ENCODE assay signal across 32 mouse cellular contexts in the genomic region with DNA sequence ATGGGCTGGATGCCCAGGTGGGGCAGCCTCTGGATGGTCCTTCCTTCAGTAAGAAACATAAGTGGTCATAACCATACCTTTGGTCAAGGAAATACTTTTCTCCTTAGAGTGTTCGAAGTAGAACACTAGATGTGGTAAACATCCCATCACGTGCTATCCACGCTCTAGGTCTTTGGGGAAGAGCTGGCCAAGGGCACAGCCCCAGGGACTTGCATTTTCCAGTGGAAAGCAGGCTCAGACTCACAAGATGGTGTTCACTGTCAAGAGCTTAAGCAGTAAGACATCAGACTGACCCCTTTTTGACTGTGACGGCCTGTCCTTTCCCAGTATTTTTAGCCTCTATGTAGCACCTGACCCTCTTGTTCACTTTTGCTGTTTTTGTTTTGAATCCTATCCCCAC.
"Had no signal": no experiment of that assay in that cellular context is flagged by ENCODE, and none has a peak within 500 bp of the region (broad histone marks: within the 10 kb centered on the region; RNA-seq: fewer than 3 reads in every experiment).

No protein-coding gene starts in this region.

- ATAC-seq: liver, embryonic 12.5 days; liver, postnatal 0 days; lung, postnatal 0 days; midbrain, embryonic 13.5 days; midbrain, embryonic 15.5 days; midbrain, embryonic 16.5 days had no signal

- H3K27me3 ChIP-seq: limb, embryonic 12.5 days; limb, embryonic 13.5 days; limb, embryonic 15.5 days; liver, embryonic 12.5 days; liver, embryonic 13.5 days; liver, embryonic 15.5 days; lung, embryonic 15.5 days; megakaryocyte, embryonic 14.5 days; midbrain, embryonic 12.5 days; midbrain, embryonic 13.5 days; midbrain, embryonic 15.5 days; neural tube, embryonic 12.5 days had no signal

- H3K4me1 ChIP-seq: limb, embryonic 10.5 days; limb, embryonic 12.5 days; limb, embryonic 13.5 days; limb, embryonic 15.5 days; liver, embryonic 12.5 days; liver, embryonic 13.5 days; lung, embryonic 15.5 days; midbrain, embryonic 10.5 days; midbrain, embryonic 12.5 days; midbrain, embryonic 13.5 days; midbrain, embryonic 15.5 days; neural tube, embryonic 12.5 days had no signal

- H3K9me3 ChIP-seq: limb, embryonic 10.5 days; limb, embryonic 12.5 days; limb, embryonic 13.5 days; limb, embryonic 15.5 days; liver, embryonic 12.5 days; liver, embryonic 13.5 days; liver, embryonic 15.5 days; lung, embryonic 15.5 days; megakaryocyte, embryonic 14.5 days; midbrain, embryonic 10.5 days; midbrain, embryonic 12.5 days; midbrain, embryonic 13.5 days; midbrain, embryonic 15.5 days; neural tube, embryonic 12.5 days had no signal

- DNase-seq: left cerebral cortex, postnatal 4 days; liver; liver, embryonic 13.5 days; liver, postnatal 0 days; lung, adult 18-20 months; lung, adult 2 months; lung, embryonic 14.5 days; lung, postnatal 10 days; lung, postnatal 14 days; lung, postnatal 36 days; lung, postnatal 4 days; midbrain, embryonic 14.5 days had no signal

- H3K4me3 ChIP-seq: limb, embryonic 10.5 days; limb, embryonic 12.5 days; limb, embryonic 13.5 days; limb, embryonic 15.5 days; liver, embryonic 12.5 days; liver, embryonic 13.5 days; liver, embryonic 15.5 days; lung, embryonic 15.5 days; megakaryocyte, embryonic 14.5 days; midbrain, embryonic 10.5 days; midbrain, embryonic 12.5 days; midbrain, embryonic 13.5 days; midbrain, embryonic 15.5 days; myocyte; neural tube, embryonic 12.5 days had no signal

- H3K9ac ChIP-seq: limb, embryonic 12.5 days; limb, embryonic 13.5 days; limb, embryonic 15.5 days; liver, embryonic 12.5 days; liver, embryonic 13.5 days; liver, embryonic 14.5 days; liver, embryonic 15.5 days; liver, postnatal 0 days; lung, embryonic 14.5 days; lung, embryonic 15.5 days; midbrain, embryonic 12.5 days; midbrain, embryonic 13.5 days; midbrain, embryonic 15.5 days; neural tube, embryonic 12.5 days had no signal

- H3K36me3 ChIP-seq: limb, embryonic 10.5 days; limb, embryonic 12.5 days; limb, embryonic 13.5 days; limb, embryonic 15.5 days; liver, embryonic 12.5 days; liver, embryonic 13.5 days; liver, embryonic 15.5 days; lung, embryonic 15.5 days; midbrain, embryonic 10.5 days; midbrain, embryonic 12.5 days; midbrain, embryonic 13.5 days; midbrain, embryonic 15.5 days; neural tube, embryonic 12.5 days had no signal

- H3K4me2 ChIP-seq: limb, embryonic 12.5 days; limb, embryonic 13.5 days; limb, embryonic 15.5 days; liver, embryonic 11.5 days; liver, embryonic 12.5 days; liver, embryonic 13.5 days; liver, embryonic 15.5 days; lung, embryonic 14.5 days; lung, embryonic 15.5 days; midbrain, embryonic 11.5 days; midbrain, embryonic 12.5 days; midbrain, embryonic 13.5 days; midbrain, embryonic 15.5 days; neural tube, embryonic 12.5 days had no signal

- H3K27ac ChIP-seq: limb, embryonic 10.5 days; limb, embryonic 12.5 days; limb, embryonic 13.5 days; limb, embryonic 15.5 days; liver, embryonic 12.5 days; liver, embryonic 13.5 days; liver, embryonic 14.5 days; liver, embryonic 15.5 days; lung, embryonic 15.5 days; macrophage; midbrain, embryonic 10.5 days; midbrain, embryonic 12.5 days; midbrain, embryonic 13.5 days; midbrain, embryonic 15.5 days; neural tube, embryonic 12.5 days had no signal
